ENCODE assay signal across 12 mouse cellular contexts in genomic region chr19:20217389-20217788, GRCm38 (mm10).
"Had no signal": no experiment of that assay in that cellular context is flagged by ENCODE, and none has a peak within 500 bp of the region (broad histone marks: within the 10 kb centered on the region; RNA-seq: fewer than 3 reads in every experiment).

No protein-coding gene starts in this region.

- DNase-seq: retina, postnatal 1 day; right cerebral cortex, adult 18-20 months; right cerebral cortex, postnatal 14 days; right cerebral cortex, postnatal 25 days; right cerebral cortex, postnatal 4 days; spleen, adult 18-20 months; thymus, adult 18-20 months; thymus, adult 2 months; thymus, postnatal 14 days; thymus, postnatal 25 days; thymus, postnatal 36 days; thymus, postnatal 4 days had no signal
